Mouse (Mus musculus): ENCODE data around the gene Socs1.
"Not testable (repeated sequence)": the region's sequence is repeated elsewhere in the genome, so short reads cannot be mapped to it uniquely, and the experiment has no call there.

The Socs1 gene

GRCm38 (mm10) chr16:10785371-10786231, at the start of gene Socs1:
Socs1 (minus strand) TSS chr16:10785536.
- DNase-seq (ENCODE audit: low spot score), result peak; percentile 78

DNA sequence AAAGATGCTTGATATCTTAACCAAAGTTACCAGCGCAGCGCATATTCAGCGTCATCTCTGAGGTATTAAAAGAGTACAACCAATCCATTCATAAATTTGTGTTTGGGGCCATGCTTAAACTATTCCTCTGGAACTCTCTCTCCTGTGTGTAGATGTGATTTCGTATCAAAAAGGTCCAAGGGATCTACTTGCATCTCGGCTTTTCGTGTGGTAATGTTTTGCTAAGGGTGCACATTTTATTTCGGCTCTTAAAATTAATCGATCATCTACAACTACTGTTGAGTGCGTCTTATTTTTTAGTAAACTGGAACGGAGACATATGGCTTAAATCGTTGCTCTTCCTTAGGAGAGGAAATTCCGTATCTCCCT, 49.2 kb upstream of the Socs1 start:
- no peak for DNase-seq (ENCODE audit: low spot score)

DNA sequence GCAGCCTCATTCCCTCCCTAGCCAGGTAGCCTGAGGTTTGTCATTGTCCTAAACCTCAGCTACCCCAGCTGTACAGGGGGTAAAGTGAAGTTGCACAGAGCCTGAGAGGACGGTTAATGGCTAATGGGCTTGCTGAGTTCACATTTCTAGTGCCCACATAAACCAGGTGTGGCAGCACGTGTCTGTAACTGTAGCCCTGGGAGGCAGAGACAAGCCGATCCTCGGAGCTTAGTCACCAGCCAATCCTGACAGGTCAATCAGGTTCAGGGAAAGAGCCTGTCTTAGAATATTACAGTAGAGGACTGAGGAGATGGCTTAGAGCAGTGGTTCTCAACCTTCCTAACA, 43.1 kb upstream of the Socs1 start:
- no peak for DNase-seq (ENCODE audit: low spot score)

GRCm38 (mm10) chr16:10827766-10828460, 42.6 kb upstream of the Socs1 start:
- no peak for DNase-seq (ENCODE audit: low spot score)

- no peak for DNase-seq (ENCODE audit: low spot score)
Observed at GRCm38 (mm10) chr16:10827269-10827668, 41.9 kb upstream of the Socs1 start.

DNA sequence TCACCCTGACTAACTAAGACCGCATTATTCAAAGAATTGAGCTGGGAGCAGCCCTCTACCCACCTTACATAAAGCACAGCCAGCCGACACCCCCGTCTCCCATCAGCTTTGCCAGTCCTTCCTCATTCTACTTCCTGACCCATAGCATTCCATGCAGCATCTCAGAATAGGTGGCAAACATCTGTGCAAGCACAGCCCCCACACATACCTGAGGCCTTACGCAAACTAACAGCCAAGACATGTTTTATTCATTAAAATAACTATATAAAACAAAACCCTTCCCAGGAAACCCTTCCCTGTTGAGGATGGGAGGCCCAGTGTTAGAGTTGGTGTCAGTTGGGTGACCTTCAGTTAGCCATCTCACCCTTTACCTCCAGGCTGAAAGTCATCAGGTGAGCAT, 40.5 kb upstream of the Socs1 start:
- DNase-seq (ENCODE audit: low spot score), result no peak

- DNase-seq (ENCODE audit: low spot score), result no peak
Observed at GRCm38 (mm10) chr16:10824536-10824935, 39.2 kb upstream of the Socs1 start.

- no peak for DNase-seq (ENCODE audit: low spot score)
Observed at GRCm38 (mm10) chr16:10821387-10821786, 36.1 kb upstream of the Socs1 start.

DNA sequence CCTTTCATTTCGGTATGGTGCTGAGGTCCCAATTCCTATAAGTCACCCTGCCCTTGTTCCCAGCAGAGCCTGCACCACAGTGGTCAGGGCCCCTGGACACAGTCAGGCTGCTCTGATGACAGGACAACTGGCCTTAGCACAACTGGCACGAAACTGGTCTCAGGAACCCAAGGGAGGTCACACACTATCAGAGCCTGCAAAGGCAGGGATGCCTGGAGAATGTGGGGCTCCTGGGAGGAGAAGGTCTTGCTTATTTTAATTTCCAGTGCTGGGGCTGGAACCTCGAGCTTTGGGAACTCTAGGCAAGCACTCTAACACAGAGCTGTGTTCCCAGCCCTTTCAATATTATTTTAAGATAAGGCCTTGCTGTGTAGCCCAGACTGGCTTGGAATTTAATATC, 34.6 kb upstream of the Socs1 start:
- DNase-seq (ENCODE audit: low spot score), result no peak

- no peak for DNase-seq (ENCODE audit: low spot score)
Observed at GRCm38 (mm10) chr16:10818579-10819135, 33.3 kb upstream of the Socs1 start.

- no peak for DNase-seq (ENCODE audit: low spot score)
Observed at GRCm38 (mm10) chr16:10814864-10815263, 29.5 kb upstream of the Socs1 start.

- no peak for DNase-seq (ENCODE audit: low spot score)
Observed at GRCm38 (mm10) chr16:10813726-10814125, 28.4 kb upstream of the Socs1 start.

DNA sequence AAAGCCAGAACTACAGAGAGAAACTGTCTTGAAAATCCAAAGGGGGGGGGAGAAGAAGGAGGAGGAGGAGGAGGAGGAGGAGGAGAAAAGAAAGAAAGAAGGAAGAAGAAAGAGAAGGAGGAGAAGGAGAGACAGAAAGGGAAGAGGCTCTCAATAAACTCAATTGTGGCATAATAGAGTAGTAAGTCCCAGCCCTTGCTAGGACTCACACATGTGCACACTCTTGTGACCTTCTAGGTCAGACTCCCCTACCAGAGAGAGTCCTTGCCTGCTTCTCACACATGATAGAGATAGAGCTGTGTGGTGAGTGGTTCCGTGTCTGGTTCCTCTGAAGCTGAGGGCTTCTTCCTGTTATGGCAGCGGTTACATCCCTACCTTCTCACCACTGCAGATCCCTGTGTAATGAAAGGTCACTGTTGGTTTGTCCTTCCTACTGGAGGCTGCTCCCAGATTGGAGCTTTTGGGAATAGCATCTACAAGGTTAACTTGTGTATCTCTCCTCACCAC, 27.6 kb upstream of the Socs1 start, which contains the start of gene Gm11172:
Gm11172 (plus strand) TSS at position 51 of the 507 bp plus-strand sequence.
- DNase-seq (ENCODE audit: low spot score), result no peak

DNA sequence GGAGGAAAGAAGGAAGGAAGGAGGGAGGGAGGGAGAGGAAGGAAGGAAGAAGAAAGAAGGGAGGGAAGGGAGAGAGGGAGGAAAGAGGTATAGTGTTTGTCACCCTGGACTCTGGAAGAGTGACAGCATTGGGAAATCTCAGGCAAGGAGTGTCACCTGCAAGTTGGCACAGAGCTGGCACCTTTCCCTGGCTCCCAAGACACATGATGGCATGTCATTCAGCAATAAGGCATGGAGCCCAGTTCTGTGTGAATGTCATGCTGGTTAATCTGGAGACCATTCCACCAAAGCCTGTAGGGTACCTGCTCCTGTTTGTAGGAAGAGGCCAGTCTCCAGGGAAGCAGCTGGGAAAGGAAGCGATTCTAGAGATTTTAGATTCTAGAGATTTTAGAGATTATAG, 25.0 kb upstream of the Socs1 start:
- DNase-seq (ENCODE audit: low spot score), result no peak

GRCm38 (mm10) chr16:10805789-10806527, 20.6 kb upstream of the Socs1 start, which contains the start of gene Prm1:
Prm1 (minus strand) TSS chr16:10805839.
- no peak for DNase-seq (ENCODE audit: low spot score)

- not testable (repeated sequence) for DNase-seq (ENCODE audit: low spot score)
Observed at GRCm38 (mm10) chr16:10802420-10802819, 17.1 kb upstream of the Socs1 start.

DNA sequence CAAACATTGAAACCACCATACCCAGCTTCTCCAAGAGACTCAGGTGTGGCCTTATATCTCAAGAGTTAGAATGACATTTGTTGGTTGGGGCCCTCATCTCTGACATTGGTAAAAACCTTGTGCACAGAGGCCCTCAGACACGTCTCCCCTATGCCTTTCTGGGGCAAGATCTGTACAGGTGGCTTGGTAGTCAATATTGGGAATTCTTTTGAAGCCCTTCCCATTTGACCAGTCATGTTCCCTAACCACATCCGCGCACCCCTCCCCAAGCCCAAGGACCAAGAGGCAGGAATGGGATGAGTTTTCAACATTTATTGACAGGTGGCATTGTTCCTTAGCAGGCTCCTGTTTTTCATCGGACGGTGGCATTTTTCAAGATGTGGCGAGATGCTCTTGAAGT, 10.7 kb upstream of the Socs1 start, which contains the start of gene Prm2:
Prm2 (minus strand) TSS at position 101 of the 400 bp plus-strand sequence.
- no peak for DNase-seq (ENCODE audit: low spot score)

DNA sequence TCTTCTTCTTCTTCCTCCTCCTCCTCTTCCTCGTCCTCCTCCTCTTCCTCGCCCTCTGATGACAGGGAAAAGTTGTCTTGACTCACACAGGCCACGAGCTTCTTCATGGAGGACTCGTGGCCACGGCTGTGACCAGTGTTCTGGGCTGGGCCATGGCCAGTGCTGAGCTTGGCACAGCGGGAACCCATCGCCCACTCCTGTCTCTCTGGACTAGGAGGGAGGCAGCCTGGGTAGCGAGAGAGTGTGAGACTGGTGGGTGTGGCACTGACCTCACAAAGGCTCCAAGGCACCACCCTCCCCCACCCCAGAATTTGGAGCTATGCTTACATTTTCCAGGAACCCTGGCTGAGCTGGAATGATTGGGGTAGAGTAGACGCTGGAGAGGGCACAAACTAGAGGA, 5.4 kb upstream of the Socs1 start, which contains the start of gene Prm3:
Prm3 (minus strand) TSS at position 213 of the 400 bp plus-strand sequence.
- no peak for DNase-seq (ENCODE audit: low spot score)

GRCm38 (mm10) chr16:10788866-10789265, 3.5 kb upstream of the Socs1 start:
- no peak for DNase-seq (ENCODE audit: low spot score)

DNA sequence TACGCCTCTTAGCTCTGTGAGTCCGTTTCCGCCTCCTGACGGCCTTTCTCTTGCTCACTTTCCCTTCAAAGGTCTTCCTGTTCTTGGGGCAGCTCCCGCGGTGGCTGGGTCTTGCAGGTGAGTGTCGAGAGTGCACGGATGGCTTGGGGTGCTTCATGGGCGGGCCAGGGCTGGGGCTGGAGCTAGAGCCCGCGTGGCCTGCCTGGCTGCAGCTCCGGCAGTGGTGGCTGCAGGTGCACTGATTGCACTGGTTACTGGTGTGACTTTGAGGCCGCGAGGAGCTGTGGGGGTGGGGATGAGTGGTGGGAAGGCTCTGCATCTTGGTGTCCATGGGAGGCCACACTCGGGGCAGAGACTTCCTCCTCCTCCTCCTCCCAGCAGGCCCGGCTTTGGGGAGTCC, 2.9 kb upstream of the Socs1 start, which contains the start of gene Tnp2:
Tnp2 (minus strand) TSS at position 390 of the 400 bp plus-strand sequence.
- no peak for DNase-seq (ENCODE audit: low spot score)

DNA sequence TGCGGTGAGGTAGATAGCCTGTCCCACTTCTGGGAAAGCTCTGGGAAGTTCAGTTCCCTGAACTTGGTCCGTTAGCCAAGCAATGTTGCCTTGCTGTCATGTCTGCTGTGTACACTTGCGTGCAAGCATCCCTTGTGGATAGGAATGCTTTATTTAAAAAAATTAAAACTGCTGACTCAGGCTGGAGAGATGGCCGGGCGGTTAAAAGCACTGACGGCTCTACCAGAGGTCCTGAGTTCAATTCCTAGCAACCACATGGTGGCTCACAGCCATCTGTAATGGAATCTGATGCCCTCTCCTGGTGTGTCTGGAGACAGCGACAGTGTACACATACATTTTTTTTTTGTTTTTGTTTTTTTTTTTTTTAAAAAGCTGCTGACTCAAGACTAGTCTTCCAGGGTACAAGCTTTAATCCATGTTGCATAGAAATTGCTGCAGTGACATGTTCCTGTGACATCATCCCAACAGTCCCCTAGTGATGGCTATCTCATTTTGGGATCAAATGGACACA, 2.3 kb upstream of the Socs1 start:
- no peak for DNase-seq (ENCODE audit: low spot score)
